Mouse (Mus musculus) olfactory bulb, adult 2 months (tissue): Measurements from ENCODE around the gene Gm128. TPM values are rescaled to one million over a fixed set of nuclear protein-coding genes. Genes with fewer than 3 reads are reported as not detected.

Source experiments
- H3K27ac ChIP-seq: fragments of 200-500 bp; 2 replicates; pipeline ENCODE4 v1.5.1; 2012; ENCODE audit warnings: low read depth, low read length; ENCODE audit not compliant: insufficient read depth
- H3K4me1 ChIP-seq: fragments of 200-500 bp; 2 replicates; pipeline ENCODE4 v1.6.1; 2012; ENCODE audit warnings: low read length; ENCODE audit not compliant: control insufficient read depth, insufficient read depth
- H3K4me3 ChIP-seq: fragments of 200-500 bp; 2 replicates; pipeline ENCODE4 v1.5.1; 2012; ENCODE audit warnings: mild to moderate bottlenecking, low read depth, low read length, moderate library complexity; ENCODE audit not compliant: insufficient read depth
- CTCF ChIP-seq: fragments of 200-500 bp; IDR thresholded peaks from 2 replicates; pipeline ENCODE4 v1.5.1; 2012; ENCODE audit warnings: low read depth, mild to moderate bottlenecking, low read length, moderate library complexity; ENCODE audit not compliant: insufficient read depth
- POLR2A ChIP-seq: fragments of 200-500 bp; IDR thresholded peaks from 2 replicates; pipeline ENCODE4 v1.6.1; 2012; ENCODE audit warnings: mild to moderate bottlenecking, low read depth, low read length, moderate library complexity; ENCODE audit not compliant: insufficient read depth
- WGBS: fragments of 180-500 bp; shearing (Covaris S2); methylation state at CpG from one replicate; pipeline ENCODE4 v1.1.7; 2018; 5-methylcytosine and 5-hydroxymethylcytosine counted together
- polyA plus RNA-seq: library from polyadenylated mRNA; stranded (reverse); fragments of >200 nt; gene quantifications from 2 replicates; pipeline ENCODE4 v1.2.4, GENCODE M21; 2012; ENCODE audit warnings: low replicate concordance; ENCODE audit not compliant: missing spikeins, insufficient read depth, insufficient read length

Gm128 gene
- polyA plus RNA-seq, 1 experiment = not detected

DNA sequence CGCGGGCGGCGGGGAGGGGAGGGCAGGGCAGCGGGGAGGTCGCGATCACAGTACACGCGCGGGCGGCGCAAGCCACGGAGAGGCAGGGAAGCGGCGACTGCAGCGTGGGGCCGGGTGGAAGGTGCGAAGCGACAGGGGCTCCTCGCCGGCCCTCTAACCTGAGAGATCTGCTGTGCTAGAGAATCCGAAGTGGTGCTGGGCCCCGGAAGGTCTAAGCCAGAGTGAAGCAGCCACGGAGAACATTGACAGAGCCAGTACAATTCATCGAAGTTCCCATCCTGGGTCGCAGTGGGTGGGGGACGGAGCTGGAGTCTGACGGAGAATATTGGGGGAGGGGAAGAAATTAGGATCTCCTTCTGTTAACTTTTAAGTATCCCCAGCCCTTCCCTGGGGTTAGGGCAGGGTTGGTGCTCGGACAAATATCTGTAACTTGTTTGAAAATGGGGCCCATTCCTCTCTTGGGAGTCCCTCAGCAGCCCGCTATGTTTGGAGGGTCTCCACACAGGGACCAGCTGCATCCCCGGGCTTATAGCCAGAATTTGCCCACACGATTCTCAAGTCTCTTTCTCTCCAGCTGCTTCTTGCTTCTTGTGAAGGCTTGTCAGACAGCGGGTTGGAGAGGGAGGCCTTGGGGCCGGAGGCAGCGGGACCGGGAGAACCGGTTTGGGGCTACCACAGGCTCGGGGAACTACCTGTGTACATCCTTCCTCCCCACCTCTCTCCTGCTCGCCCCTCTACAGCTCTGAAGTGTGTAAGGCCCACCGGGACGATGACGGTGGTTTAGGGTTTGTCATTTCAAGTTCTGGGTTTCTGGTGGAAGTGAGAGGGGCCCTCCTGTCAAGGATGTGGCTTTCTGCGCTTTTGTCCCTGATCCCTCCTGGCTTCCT is 12.3 kb downstream of the Gm128 start:
- no peak for TF ChIP-seq POLR2A
- TF ChIP-seq CTCF = no peak
- H3K4me1 ChIP-seq = peaks cover 25% of the 10 kb centered on the region
- peak overlapping the region; percentile 67 for H3K4me3 ChIP-seq
- WGBS = under 1% methylated on average over 43 of the region's 43 CpGs
- peak overlapping the region; percentile 66 for H3K27ac ChIP-seq

GRCm38 (mm10) chr3:95228148-95228893 is 13.1 kb downstream of the Gm128 start, which contains the start of gene Cdc42se1:
Cdc42se1 (plus strand) TSS chr3:95228732.
- Histone ChIP-seq H3K4me1 (peaks cover 25% of the 10 kb centered on the region), H3K4me3 (peak within 1 kb of the TSS; percentile 67), H3K27ac (peak within 1 kb of the TSS; percentile 96)
- WGBS = under 1% methylated on average over 64 of the region's 64 CpGs
- TF ChIP-seq CTCF (no peak), POLR2A (peak; percentile 89)

DNA sequence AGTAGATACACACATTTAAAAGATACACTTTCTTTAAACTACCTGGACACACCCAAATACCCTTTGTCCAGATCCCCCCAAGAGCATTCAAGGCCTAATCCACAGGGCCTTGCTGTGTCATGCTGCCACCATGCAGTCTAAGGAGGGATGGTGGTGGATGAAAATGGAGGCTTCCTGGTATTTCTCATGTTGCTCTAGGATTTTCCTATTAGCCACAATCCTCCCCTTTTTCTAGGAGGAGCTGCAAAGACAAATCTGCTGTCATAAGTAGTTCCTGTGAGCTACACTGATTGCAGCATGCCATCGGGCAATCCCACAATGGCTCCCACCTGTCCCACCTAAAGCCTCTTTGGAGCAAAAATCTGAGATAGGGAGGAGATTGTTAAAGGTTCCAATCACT is 14.2 kb downstream of the Gm128 start:
- 0% methylated on average over 1 of the region's 1 CpGs for WGBS
- Histone ChIP-seq H3K4me1 (peaks cover 28% of the 10 kb centered on the region), H3K4me3 (peak overlapping the region; percentile 34; the same call in 1 of the 2 replicates), H3K27ac (peak overlapping the region; percentile 54; the same call in 1 of the 2 replicates)
- TF ChIP-seq POLR2A (no peak), CTCF (no peak)

GRCm38 (mm10) chr3:95224295-95224694 is 17.1 kb downstream of the Gm128 start:
- Histone ChIP-seq H3K27ac (no peak overlapping the region), H3K4me1 (peaks cover 7% of the 10 kb centered on the region; the same call in 1 of the 2 replicates), H3K4me3 (no peak overlapping the region)
- WGBS = 13% methylated on average over 6 of the region's 6 CpGs
- TF ChIP-seq CTCF = no peak
- TF ChIP-seq POLR2A = no peak

- H3K27ac ChIP-seq = no peak overlapping the region
- H3K4me1 ChIP-seq = peaks cover 7% of the 10 kb centered on the region; the same call in 1 of the 2 replicates
- no peak for TF ChIP-seq POLR2A
- TF ChIP-seq CTCF = no peak
- no peak overlapping the region for H3K4me3 ChIP-seq
- 92% methylated on average over 2 of the region's 2 CpGs for WGBS
Observed at GRCm38 (mm10) chr3:95223041-95223440, 18.4 kb downstream of the Gm128 start.

- TF ChIP-seq POLR2A = no peak
- no peak for TF ChIP-seq CTCF
- WGBS = 78% methylated on average over 6 of the region's 6 CpGs
- no peak overlapping the region for H3K27ac ChIP-seq
- 0 out of 2 replicates have a peak, but pooled peaks cover 3% of the 10 kb centered on the region for H3K4me1 ChIP-seq
- no peak overlapping the region for H3K4me3 ChIP-seq
Observed at GRCm38 (mm10) chr3:95218466-95219137, 22.8 kb downstream of the Gm128 start.

GRCm38 (mm10) chr3:95217255-95218134 is 23.9 kb downstream of the Gm128 start, which contains the start of gene Gabpb2:
Gabpb2 (minus strand) TSS chr3:95217916.
- Histone ChIP-seq H3K27ac (peak within 1 kb of the TSS; percentile 94), H3K4me1 (no peaks in the 10 kb centered on the region), H3K4me3 (peak within 1 kb of the TSS; percentile 91)
- TF ChIP-seq POLR2A (no peak), CTCF (peak; percentile 32; the same call in 1 of the 2 replicates)
- under 1% methylated on average over 54 of the region's 56 CpGs for WGBS

DNA sequence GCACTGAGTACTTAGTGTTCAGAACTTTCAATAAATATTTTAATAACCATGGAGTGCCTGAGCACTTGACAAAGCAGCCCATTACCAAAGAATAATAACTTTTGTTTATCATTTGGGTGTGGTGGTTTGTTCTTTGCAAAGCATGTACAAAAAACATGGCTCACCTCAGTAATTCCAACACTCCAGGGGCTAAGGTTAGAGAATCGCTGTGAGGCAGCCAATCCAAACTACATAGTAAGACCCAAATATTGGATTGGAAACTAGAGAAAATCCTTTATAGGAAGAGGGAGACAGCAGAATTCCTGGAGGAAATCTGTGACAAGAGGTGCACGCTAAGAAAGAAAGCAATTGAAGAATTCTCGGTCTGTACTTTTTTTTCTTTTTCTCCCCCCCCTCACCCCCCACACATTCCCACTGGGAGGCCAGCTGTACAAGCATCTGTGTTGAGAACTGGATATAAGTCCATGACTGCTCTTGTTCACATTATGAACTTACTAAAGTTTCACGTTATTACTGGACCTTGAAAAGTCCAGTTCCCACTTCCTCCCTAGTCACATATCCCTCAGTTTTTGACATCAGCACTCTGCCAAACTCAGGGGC is 24.6 kb downstream of the Gm128 start:
- 10% methylated on average over 4 of the region's 4 CpGs for WGBS
- H3K4me1 ChIP-seq = no peaks in the 10 kb centered on the region
- H3K27ac ChIP-seq = no peak overlapping the region
- no peak for TF ChIP-seq CTCF
- TF ChIP-seq POLR2A = no peak
- peak overlapping the region; percentile 91 for H3K4me3 ChIP-seq
